Mouse (Mus musculus) intestine, postnatal 0 days (tissue): Measurements from ENCODE around the gene Ints5. TPM values are rescaled to one million over a fixed set of nuclear protein-coding genes. Genes with fewer than 3 reads are reported as not detected.

Experiments used
- ATAC-seq: fragments of 200-750 bp; cut with Nextera tagmentation; 2 replicates; pipeline ENCODE4 v1.8.0; 2017; ENCODE audit warnings: mild to moderate bottlenecking, moderate TSS enrichment, moderate library complexity
- H3K27ac ChIP-seq: fragments of 300-500 bp; sonication (generic); 2 replicates; pipeline ENCODE4 v1.5.1; 2014; ENCODE audit warnings: mild to moderate bottlenecking, low read depth, low read length, moderate library complexity
- H3K27me3 ChIP-seq: fragments of 300-500 bp; sonication (generic); replicated peaks from 2 replicates; pipeline ENCODE4 v1.6.1; 2014; ENCODE audit warnings: low read length, mixed read lengths; ENCODE audit not compliant: control insufficient read depth, insufficient read depth
- H3K36me3 ChIP-seq: fragments of 300-500 bp; sonication (generic); 2 replicates; pipeline ENCODE4 v1.6.1; 2014; ENCODE audit warnings: mild to moderate bottlenecking, moderate library complexity; ENCODE audit not compliant: control insufficient read depth, insufficient read depth
- H3K4me1 ChIP-seq: fragments of 300-500 bp; sonication (generic); replicated peaks from 2 replicates; pipeline ENCODE4 v1.6.1; 2014; ENCODE audit warnings: antibody characterized with exemption, low read length, mixed read lengths; ENCODE audit not compliant: control insufficient read depth, insufficient read depth
- H3K4me2 ChIP-seq: fragments of 300-500 bp; sonication (generic); replicated peaks from 2 replicates; pipeline ENCODE4 v1.6.1; 2014; ENCODE audit warnings: low read depth, mild to moderate bottlenecking, moderate library complexity
- H3K4me3 ChIP-seq: fragments of 300-500 bp; sonication (generic); 2 replicates; pipeline ENCODE4 v1.5.1; 2014; ENCODE audit warnings: low read depth, low read length
- H3K9ac ChIP-seq: fragments of 300-500 bp; sonication (generic); 2 replicates; pipeline ENCODE4 v1.6.1; 2014; ENCODE audit warnings: mild to moderate bottlenecking, low read depth, low read length
- H3K9me3 ChIP-seq: fragments of 300-500 bp; sonication (generic); 2 replicates; pipeline ENCODE4 v1.6.1; 2016; ENCODE audit warnings: mixed run types; ENCODE audit not compliant: control insufficient read depth
- CTCF ChIP-seq: sonication (generic); IDR thresholded peaks from 2 replicates; pipeline ENCODE4 v1.5.1; 2016; ENCODE audit warnings: low read depth, mild to moderate bottlenecking, control low read depth, antibody characterized with exemption, moderate library complexity
- WGBS: fragments of 180-500 bp; shearing (Covaris S2); extraction: QIAGEN DNeasy Blood & Tissue Kit; methylation state at CpG from one replicate; pipeline ENCODE4 v1.1.7; 2014; 5-methylcytosine and 5-hydroxymethylcytosine counted together
- polyA plus RNA-seq: library from polyadenylated mRNA; unstranded; fragments of >200 nt; fragmentation: Nextera tagmentation; extraction: Ambion mirVana; gene quantifications from 2 replicates; pipeline ENCODE4 v1.2.1, GENCODE M21; 2015

Gene Ints5
- polyA plus RNA-seq: 14.5 and 16.1 TPM in 2 replicates

GRCm38 (mm10) chr19:8892829-8893766, at the start of gene Ints5:
Gene Ints5 (plus strand): TSS chr19:8893005.
- peaks cover 24% of the 10 kb centered on the region for H3K36me3 ChIP-seq
- H3K9me3 ChIP-seq: no peaks in the 10 kb centered on the region
- peak within 1 kb of the TSS; percentile 91 for H3K9ac ChIP-seq
- H3K27ac ChIP-seq: peak within 1 kb of the TSS; percentile 84
- peak; percentile 35 for ATAC-seq
- peak within 1 kb of the TSS; percentile 73 for H3K4me2 ChIP-seq
- TF ChIP-seq CTCF: no peak
- H3K27me3 ChIP-seq: no peaks in the 10 kb centered on the region
- H3K4me3 ChIP-seq: peak within 1 kb of the TSS; percentile 93
- WGBS: 1% methylated on average over 54 of the region's 54 CpGs
- H3K4me1 ChIP-seq: no peaks in the 10 kb centered on the region

GRCm38 (mm10) chr19:8844371-8845129, 48.3 kb upstream of the Ints5 start:
- TF ChIP-seq CTCF: peak; percentile 76
- no peak for ATAC-seq
- H3K9ac ChIP-seq: no peak overlapping the region

GRCm38 (mm10) chr19:8848356-8848755, 44.4 kb upstream of the Ints5 start:
- no peak overlapping the region for H3K4me2 ChIP-seq
- WGBS: 64% methylated on average over 5 of the region's 5 CpGs
- H3K4me1 ChIP-seq: no peaks in the 10 kb centered on the region
- no peak for ATAC-seq
- no peak for TF ChIP-seq CTCF
- H3K36me3 ChIP-seq: peaks cover 23% of the 10 kb centered on the region
- H3K27me3 ChIP-seq: no peaks in the 10 kb centered on the region
- no peak overlapping the region for H3K27ac ChIP-seq
- H3K9ac ChIP-seq: no peak overlapping the region
- no peak overlapping the region for H3K4me3 ChIP-seq
- H3K9me3 ChIP-seq: no peaks in the 10 kb centered on the region

More at GRCm38 (mm10) chr19:8844371-8845129, 48.3 kb upstream of the Ints5 start:
- Histone ChIP-seq H3K4me2 (no peak overlapping the region), H3K36me3 (peaks cover 23% of the 10 kb centered on the region), H3K27ac (no peak overlapping the region), H3K27me3 (no peaks in the 10 kb centered on the region), H3K4me3 (no peak overlapping the region), H3K9me3 (no peaks in the 10 kb centered on the region), H3K4me1 (no peaks in the 10 kb centered on the region)
- WGBS: 64% methylated on average over 5 of the region's 5 CpGs

- H3K27ac ChIP-seq: peak within 1 kb of the TSS; percentile 11
- no peaks in the 10 kb centered on the region for H3K4me1 ChIP-seq
- no peak within 1 kb of the TSS for H3K4me3 ChIP-seq
- H3K36me3 ChIP-seq: peaks cover 23% of the 10 kb centered on the region
- peak within 1 kb of the TSS; percentile 14; the same call in 1 of the 2 replicates for H3K4me2 ChIP-seq
- H3K9me3 ChIP-seq: no peaks in the 10 kb centered on the region
- 21% methylated on average over 7 of the region's 7 CpGs for WGBS
- no peaks in the 10 kb centered on the region for H3K27me3 ChIP-seq
- no peak for TF ChIP-seq CTCF
- 0 out of 2 replicates have a peak within 1 kb of the TSS, but pooled peaks have one; percentile 23 for H3K9ac ChIP-seq
- ATAC-seq: peak; percentile 74
These were observed 42.4 kb upstream of the Ints5 start, which contains the start of gene Lrrn4cl for GRCm38 (mm10) chr19:8850402-8850901. Gene Lrrn4cl (plus strand): TSS chr19:8850768.

- H3K4me2 ChIP-seq: peak overlapping the region; percentile 14; the same call in 1 of the 2 replicates
- H3K27ac ChIP-seq: no peak overlapping the region
- H3K9me3 ChIP-seq: no peaks in the 10 kb centered on the region
- ATAC-seq: no peak
- no peak overlapping the region for H3K4me3 ChIP-seq
- no peak overlapping the region for H3K9ac ChIP-seq
- peaks cover 13% of the 10 kb centered on the region for H3K36me3 ChIP-seq
- 40% methylated on average over 7 of the region's 7 CpGs for WGBS
- H3K27me3 ChIP-seq: no peaks in the 10 kb centered on the region
- TF ChIP-seq CTCF: peak; percentile 35
- no peaks in the 10 kb centered on the region for H3K4me1 ChIP-seq
These were observed 41.2 kb upstream of the Ints5 start for GRCm38 (mm10) chr19:8851639-8852038.
